Mouse (Mus musculus): ENCODE results near the gene Rell1.

Rell1 gene

DNA sequence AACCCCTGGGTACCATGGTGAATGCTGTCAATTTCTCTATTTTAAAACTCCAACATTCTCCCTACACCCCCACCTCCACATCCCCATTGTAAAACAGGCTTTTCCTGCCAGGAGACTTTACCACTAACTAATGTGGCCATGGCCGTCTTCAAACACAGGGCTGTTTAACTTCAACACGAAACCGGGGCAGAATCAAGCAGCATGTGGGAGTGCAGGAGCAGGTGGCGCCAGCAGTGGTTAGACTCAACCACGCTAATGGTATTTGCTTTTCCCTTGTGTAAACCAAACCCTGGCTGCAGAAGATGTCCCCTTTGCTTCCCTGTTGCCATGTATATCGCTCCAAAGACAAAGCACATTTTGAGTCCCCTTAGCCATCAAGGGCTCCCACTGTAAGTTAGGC, 76.8 kb downstream of the Rell1 start:
- DNase-seq: no peak

DNA sequence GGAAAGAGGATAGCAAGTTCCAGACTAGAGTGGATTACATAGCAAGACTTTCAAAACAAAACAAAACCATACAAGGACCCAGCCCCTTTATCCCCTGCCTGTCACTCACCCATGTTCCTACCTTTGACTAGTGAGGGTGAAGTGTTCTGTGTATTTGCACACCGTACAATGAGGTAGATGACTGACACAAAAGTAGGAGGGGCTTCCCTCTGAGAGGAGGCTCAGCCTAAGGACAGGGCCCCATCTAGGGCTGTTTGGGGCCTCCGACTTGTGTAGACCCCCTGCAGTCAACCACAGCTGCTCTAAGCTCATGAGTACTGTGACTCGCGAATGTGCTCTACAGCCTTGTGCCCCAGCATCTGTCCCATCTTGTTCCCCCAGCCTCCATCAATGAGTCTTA, 77.5 kb downstream of the Rell1 start:
- no peak for DNase-seq

DNA sequence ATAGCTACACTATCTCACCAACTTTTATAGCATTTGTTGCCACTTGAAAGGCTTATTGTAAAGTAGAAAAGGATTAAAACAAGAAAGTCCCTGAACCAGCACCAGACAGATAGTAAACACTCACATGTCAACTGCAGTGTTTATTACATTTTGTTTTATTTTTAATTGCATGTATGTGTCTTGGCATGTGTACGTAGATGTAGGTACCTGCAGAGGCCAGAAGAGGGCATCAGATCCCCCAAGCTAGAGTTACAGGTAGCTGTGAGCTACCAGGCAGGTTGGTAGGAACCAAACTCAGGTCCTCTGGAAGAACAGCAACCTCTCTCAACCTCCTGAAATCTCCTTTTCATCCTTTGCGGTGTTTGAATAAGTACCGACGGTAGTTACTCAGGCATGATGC, 81.6 kb downstream of the Rell1 start:
- DNase-seq: no peak

DNA sequence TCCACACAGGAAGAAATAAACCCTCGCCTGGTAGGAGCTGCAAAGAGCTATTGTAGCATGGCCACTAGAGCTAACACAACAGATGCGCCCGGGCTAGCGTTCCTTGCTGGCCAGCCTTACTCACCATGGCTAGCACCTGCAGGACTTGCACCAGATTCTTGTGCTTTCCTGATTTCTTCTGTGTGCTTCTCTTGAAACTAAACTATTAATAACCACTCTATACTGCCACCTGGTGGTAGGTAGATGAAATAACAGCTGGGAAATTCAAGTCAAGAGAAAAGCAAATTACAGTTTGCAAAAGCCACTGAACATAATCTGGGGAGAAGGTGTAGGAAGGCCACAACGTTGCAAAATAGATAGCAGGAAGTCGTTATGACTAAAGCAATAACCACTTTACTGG, 82.0 kb downstream of the Rell1 start:
- peak; percentile 24 for DNase-seq

DNA sequence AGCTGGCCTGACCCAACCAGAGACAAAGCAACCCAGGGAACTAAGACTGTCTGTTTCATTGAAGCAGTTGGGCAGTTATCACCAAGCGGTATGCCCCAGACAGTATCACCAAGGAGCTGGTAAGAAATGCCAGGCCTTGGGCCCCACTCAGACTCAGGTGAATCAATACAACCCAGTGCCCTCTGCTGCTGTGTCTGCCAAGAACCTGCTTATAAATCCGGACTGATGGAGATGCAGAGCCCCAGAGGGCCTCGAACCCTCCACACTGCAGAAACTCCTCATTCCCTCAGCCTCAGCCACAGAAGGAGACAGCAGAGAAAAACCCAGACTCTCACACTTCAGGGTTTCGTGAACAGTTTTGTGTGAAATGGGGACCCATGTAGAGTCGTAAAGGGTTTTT, 82.4 kb downstream of the Rell1 start:
- no peak for DNase-seq

DNA sequence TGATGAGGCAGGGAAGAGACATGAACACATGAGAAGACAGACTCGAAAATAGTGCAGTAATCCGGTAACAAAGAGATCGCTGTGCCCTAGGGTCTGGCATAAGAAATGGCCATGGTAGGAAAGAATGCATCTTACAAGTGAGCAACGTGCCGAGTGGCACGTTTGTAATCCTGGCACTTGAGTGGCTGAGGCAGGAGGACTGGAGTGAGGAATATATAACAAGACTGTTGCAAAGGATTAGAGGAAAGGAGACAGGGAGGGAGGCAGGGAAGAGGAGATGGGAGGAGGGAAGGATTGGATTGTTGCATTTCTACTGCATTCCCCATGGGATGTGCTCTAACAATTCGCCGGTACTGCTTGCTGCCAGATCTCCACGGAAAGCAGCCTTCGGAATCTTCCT, 89.7 kb downstream of the Rell1 start:
- no peak for DNase-seq

DNA sequence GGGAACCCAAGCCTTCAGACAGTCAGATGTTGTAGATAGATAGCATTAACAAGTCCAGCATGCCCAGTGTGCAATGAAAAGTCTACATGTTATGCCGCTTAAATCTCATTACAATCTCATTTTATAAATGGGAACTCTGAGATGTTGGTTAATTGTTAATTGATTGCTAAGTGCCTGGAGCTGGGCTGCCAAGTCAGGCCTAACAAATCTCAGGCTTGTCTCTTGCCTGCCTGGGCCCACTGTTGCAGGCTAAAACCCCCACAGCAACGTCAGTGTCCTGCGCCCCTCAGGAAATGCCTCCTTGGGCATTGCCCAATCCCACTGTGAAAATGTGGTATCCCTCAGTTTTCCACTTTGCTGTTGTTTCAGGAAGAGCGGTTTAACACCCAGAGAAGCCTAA, 92.6 kb downstream of the Rell1 start:
- no peak for DNase-seq

DNA sequence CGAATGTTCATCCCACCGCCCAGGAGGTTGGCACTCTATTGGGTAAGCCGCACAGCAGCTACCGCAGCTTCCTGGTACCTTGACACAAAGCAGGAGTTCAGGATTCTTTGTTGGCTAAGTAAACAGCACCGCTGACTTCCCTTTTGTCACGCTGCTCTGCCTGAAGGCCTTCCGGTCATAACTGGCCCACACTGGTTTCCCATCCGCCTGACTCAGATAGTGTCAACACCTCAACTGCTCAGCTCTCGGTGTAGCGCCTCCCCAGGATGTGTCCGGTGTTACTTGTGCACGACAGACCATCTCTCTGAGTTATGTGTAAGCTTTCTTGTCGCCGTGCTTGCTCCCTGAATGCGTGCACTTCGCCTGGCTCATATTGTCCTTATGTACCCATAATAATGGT, 93.8 kb downstream of the Rell1 start:
- DNase-seq: no peak

DNA sequence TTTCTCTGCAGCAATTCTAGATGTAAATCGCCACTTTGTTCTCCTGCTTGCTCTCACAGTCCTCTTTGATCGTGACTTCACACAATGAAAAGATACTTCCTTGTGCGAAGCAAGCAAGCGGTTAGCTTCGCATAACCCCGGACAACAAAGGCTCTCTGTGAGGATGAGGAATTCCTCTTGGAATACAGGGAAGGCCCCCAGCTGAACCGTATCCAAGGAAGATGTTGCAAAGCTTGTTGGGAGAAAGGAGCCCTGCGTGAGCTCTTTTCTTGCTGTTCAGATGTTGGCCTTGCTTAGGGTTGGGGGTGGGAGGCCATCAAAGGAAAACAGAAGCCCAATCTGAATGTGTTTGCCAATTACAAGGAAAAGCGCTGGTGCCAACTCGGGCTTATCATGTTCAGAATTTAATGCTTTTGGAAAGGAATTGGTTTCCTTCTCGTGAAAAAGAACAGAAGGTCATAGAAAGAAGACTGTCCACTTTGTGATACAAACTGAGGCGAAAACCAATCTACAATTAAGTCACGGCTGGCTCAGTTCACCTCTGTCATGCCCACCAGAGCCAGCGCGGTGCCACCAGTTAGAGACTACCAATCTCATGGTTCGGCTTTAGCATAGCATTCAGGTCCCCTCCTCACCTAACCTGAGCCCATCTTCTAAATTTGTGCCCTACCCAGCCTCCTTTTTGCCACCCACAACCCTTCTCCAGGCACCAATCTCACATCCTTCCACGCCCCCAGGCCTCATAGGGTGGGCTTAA, 96.3 kb downstream of the Rell1 start:
- DNase-seq: peak; percentile 50

DNA sequence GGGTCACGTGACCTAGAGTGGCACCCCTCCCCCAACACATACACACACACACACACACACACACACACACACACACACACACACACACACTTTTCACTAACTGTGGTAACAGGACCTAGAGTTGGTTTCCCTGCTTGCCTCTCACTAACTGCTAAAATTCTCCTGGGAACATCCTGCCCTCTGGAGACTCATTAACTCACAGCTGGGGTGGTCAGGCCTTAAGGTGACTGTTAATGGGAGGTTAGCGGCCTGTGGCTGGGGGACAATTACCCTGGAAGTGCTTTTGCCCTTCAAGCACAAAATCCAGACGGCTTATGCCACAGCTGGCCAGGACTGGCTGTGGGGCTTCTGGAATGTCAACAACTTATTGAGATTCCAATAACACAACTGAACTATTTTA, 101.3 kb downstream of the Rell1 start:
- DNase-seq: no peak

DNA sequence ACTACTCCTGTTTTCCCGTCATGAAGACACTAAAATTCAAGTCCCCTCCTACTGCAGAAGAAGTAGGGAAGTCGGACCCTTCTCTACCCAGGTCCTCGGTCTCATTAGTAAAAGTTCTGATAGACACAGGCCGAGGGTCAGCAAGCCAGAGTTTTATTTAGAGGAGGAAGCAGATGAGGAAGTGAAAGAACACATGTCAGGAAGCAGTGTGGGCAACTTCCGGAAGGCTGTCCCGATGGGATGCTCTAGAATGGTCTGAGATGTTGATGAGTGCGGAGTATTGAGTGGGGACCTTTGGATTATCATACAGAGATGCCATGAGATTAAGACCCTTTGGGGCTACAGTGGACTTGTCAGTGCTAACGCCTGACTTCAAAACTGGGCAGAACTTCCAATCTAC, 109.8 kb downstream of the Rell1 start:
- DNase-seq: peak; percentile 17

Measured in layer of hippocampus, adult 9-11 months (tissue).